Mouse (Mus musculus) erythroblast, embryonic 14.5 days (primary cell): ENCODE measurements at regions not wholly inside any gene's neighbourhood (a gene's known extent, or its start where the extent isn't known, plus 50 kb on each side); places are given as distances from the start of the nearest gene placed in this dataset.

ENCODE experiments used
- GATA1 ChIP-seq: IDR thresholded peaks from 2 replicates; pipeline ENCODE4 v1.6.1; 2012; ENCODE audit warnings: low read length, inconsistent platforms, mixed read lengths
- TAL1 ChIP-seq: IDR thresholded peaks from 3 replicates; pipeline ENCODE4 v1.6.1; 2012; ENCODE audit warnings: low read length, inconsistent platforms, mixed read lengths

GRCm38 (mm10) chr14:102878572-102878971, 103.9 kb downstream of the Kctd12 start:
- no peak for TF ChIP-seq GATA1
- TF ChIP-seq TAL1: no peak
